Mouse (Mus musculus) CD8-positive naive resting alpha-beta T cell, adult 2 months (primary cell): ENCODE measurements around the gene Avl9.

Experiments
- DNase-seq, 2 experiments: peaks; one replicate each; pipeline ENCODE4 v3.0.0; 2022; ENCODE audit warnings: low read depth in 2 of 2, low spot score in 2 of 2

Gene Avl9

DNA sequence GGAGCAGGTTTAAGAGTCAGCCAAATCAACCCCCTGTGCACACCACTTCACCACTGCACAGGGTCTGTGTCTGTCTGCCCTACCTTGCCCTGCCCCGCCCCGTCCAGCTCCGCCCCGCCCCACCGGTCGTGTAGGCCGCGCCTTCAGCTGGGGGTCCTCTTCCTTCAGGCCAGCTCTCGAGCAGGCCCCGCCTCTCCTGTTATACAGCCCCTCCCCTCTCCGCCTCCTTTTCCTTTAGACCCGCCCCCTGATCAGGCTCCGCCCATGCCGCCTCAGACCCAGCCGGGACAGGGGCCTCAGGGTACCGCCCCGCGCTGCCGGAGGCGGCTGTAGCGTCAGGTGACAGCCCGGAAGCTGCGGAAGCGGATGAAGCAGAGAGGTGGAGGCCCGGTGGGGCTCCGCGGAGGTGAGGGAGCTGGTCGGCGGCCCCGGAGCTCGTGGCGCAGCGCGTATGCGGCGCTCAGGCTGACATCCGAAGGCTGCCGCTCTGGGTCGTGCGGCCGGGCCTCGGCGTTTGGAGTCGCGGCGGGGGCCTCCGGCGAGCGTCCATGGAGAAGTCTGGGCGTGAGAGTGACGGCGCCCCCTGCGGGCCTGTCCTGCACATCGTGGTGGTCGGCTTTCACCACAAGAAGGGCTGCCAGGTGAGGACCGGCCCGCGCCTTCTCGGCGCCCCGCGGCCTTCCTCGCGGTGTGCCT lies at the start of gene Avl9:
Gene Avl9 (plus strand): TSS at position 326 of the 696 bp plus-strand sequence.
- DNase-seq: peak; percentile 99 to 100

DNA sequence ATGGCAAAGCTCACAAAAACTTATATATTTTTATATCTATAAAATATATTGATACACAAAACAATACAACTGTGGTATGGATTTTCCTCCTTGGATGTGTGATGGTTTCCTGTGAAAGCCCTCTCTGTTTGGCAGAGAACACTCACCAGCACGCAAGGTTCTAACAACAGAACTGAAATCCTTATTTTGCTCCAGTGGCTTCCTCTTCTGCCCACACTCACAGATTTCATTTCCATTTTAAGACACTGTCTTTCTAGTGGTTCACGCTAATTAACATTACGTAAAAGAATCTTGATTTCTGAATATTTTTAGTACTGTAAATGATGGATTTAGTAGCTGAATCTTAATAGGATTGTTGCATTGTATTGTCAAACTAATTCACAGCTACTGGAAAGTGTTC lies 26.5 kb upstream of the Avl9 start:
- DNase-seq: no peak

DNA sequence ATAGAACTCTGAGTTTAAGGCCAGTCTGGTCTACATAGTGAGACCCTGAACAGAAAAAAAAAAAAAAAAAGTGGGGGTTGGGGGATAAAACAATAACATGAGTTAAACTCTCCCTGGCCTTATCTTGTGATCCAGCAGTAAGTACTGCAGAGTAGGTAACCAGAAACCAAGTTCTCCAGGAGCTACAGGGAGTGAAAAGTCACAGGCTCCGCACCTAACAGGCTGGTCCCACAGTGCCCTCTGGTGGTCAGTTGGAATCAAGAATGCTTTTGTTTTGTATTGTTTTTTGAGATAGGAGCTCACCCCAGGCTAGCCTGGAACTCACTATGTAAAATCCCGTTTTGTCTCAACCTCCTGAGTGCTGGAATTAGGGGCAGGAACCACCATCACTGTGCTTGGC lies 23.5 kb upstream of the Avl9 start:
- peak; percentile 47 to 65 for DNase-seq

DNA sequence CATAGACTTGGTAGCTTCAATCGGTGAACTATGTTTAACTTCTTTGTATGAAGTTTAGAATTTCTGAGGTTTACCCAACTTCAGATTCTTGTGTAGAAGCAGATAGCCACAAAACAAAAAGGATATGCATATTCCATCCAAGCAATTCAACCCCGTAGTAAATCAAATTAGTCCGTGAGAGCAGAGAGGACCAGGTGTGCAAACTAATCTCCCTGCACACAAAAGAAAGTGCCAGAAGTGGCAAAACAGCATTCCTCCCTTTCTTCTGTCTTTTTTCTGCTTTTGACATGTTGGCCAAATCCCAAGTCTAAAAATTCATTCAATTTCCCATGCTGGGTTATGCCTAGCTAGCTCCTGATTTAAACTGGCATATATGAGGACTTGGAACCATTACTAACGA lies 22.3 kb upstream of the Avl9 start:
- no peak for DNase-seq

DNA sequence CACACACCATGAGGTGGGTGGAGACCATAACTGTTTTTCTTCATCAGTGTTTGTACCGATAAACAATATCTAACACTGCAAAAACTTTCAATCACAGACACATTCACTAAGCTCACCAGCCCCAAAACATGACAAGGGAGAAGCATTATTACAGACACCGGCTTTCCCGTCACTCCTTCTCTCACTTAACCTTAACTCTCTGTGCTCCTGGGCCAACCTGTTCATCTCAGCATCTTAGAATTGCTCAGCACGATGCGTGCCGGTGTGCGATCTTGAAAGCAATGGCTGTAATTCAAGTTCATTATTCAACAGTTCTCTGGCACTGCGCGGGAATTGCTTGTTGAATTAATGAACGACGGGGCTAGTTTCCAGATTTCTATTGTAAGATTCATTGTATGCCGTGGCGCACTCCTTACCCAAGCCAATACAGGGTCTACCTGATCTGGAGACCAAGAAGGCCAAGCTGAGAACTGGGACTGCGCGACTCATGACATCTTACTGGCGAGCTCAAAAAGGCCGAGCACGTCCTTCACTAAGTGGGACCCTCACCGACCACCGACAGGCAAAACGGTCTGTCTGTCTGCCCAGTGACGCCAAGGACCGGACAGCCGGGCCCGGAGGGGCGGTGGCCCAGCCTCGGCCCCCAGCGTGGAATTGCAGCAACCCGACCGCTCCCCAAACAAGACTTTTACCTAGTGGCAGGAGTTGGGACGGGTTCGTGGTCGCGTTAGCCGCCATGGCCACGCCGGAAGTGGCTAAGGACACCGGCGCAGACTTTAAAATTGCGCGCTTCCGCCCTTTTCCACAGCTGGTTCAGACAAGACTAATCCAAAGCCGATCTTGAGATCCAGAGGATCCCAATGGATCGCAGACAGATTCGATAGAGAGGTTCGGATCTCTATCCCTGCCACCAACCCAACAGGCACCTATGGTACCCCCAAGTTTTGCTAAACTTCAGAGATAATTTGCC lies 10.5 kb upstream of the Avl9 start, which contains the start of gene Lsm5:
Gene Lsm5 (minus strand): TSS at position 780 of the 970 bp plus-strand sequence.
- DNase-seq: peak; percentile 79 to 89

DNA sequence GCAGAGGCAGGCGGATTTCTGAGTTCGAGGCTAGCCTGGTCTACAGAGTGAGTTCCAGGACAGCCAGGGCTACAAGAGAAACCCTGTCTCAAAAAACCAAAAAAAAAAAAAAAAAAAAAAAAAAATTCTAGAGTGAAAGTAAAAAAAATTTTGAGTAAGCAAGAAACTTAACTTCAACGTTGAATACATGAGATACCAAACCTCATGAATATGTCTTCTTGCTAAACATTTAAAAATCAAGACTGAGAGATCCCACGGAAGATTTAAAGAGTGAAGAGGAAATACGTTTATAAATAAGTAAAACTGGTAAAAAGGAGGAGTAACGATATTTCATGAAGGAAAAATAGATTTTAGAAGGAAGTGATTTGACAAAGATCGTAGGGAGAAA lies 519 bp upstream of the Avl9 start:
- no peak for DNase-seq

DNA sequence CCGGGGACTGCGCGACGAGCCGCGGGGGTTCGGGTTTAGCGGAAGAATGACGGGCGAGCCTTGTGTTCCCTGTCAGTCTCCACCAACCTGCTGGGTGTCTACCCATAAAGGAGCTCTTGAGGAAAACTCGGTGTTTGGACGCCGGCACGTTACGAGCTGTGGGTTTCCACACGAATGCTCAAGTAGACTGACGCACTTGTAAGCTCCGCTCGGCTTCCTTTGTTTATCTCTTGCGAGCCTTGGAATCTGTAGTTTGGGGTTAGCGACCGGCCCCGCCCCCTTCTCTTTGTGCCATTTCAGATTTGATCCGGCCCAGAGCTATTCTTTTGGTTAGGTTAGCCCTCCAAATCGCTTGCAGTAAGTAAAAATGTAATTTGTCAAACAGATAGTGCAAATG lies 569 bp downstream of the Avl9 start:
- no peak for DNase-seq

DNA sequence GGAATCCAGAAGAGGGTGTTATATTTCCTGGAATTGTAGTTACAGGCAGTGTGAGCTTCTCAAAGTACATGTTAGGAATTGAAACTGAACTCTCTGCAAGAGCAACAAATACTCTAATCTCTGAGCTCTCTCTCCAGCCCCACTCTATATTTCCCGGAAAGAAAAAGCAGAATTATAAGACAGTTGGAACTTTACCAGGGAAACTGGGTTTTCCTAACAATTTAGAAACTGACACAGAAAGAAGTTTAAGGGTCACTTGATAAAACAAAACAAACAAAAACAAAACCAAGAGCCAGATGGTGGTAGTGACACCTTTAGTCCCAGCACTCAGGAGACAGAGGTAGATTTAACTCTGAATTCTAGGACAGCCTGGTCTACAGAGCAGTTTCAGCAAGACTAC lies 4.4 kb downstream of the Avl9 start:
- no peak for DNase-seq

DNA sequence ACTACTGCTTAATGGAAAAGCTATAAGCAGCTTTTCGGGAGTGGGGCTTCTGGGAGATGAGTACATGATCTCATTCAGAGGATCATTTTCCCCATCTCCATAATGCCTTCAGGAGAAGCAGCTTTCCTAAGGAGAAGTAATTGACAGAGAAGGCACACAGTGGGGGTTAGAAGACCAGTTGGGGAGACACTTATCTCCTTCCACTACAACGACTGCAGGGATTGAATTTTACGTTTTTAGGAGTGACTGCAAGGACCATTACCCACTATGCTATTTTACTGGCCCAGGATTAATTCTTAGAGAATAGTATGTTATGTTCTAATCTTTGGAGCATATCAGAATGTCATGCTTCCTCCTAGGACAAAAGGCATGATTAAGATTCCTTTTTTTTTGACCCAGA lies 6.2 kb downstream of the Avl9 start:
- no peak for DNase-seq

DNA sequence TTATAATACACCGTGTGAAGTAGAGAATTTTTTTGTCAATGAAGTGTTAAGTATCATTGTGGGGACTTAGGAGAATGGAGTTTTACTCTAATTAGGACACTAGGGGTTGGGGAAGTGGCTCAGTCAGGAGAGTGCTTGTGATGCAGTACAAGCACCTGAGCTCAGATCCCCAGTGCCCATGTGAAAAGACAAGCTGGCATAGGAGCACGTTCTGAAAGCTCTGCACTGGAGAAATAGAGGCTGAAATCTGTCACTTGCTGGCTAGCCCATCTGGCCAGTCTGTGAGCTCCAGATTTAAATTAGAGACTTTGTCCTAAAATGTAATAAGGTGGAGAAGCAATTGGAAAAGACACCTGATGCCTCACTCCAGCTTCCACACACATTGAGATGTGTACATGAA lies 17.8 kb downstream of the Avl9 start:
- no peak for DNase-seq

DNA sequence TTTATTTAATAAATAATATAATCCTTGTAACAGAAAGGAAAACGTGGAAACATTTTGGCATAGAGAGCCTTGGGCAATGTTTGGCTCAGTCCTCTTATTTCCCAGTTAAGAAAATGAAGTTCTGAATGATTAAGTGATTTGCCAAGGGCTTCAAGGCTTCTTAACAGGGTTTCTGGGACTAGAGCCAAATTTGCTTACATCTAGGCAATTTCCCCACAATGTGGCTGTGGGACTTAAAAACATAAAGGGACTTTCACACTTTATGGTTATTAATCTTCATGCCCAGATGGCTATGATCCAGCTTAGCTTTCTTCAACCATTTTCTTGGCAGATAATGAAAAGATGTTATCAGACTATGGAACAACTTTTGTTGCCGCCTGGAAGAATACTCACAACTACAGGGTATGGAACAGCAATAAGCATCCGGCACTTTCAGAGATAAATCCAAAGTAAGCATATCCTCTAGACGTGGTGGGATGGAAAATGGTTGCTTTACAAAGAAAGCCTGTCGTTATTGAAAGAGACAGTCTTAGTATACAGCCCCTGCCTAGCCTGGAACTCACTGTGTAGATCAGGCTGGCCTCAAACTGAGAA lies 31.3 kb downstream of the Avl9 start:
- no peak for DNase-seq

DNA sequence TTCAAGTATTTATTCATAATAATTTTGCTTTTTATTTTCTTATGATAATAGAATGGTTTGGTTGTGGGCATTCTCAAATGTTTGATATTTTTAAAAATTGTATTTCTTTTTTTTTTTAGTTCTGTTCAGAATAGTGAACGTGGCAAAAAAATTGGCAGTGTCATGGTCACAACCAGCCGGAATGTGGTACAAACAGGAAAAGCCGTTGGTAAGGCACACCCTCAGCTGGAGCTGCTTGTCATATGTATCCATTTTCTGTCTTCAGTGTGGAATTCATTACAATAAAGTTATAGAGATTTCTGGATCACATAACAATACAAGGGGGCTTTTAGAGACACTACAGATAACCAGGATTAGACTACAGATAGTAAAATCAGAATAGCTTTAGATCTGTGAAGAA lies 39.0 kb downstream of the Avl9 start:
- no peak for DNase-seq

DNA sequence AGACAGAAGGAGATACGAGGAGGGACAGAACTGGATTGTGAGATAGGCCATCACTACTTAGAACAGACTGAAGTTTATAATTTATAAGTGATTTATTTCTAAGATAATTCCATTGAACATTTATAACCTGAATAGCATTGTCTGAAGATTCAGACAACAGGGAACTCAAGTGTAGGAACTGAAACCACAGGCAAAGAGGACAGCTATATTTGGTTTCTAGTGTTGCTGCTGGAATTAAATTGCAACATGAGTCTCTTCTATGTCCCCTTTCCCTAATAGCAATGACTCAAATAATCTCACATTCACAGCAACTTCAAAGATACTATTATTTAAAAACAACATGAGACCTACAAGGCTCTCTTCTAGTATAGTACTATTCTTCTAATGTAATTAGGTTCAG lies 41.4 kb downstream of the Avl9 start:
- no peak for DNase-seq

DNA sequence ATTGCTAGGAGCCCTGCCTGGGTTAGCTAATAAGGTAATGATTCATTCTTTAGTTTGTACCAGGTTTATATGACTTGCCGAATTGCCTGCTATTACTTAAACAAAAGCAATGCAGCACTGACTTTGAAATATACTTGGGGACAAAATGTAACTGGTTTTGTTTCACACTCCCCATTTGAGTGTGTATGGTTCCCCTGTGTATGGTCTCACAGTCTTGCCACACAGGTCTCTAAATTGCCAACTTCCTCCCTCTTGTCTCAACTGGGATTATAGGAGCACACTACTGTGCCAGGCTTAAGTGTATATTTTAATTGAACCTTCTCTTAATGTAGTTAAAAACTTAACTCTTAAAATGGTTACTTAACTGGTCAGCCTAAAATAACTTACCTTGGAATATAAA lies 44.6 kb downstream of the Avl9 start:
- no peak for DNase-seq

DNA sequence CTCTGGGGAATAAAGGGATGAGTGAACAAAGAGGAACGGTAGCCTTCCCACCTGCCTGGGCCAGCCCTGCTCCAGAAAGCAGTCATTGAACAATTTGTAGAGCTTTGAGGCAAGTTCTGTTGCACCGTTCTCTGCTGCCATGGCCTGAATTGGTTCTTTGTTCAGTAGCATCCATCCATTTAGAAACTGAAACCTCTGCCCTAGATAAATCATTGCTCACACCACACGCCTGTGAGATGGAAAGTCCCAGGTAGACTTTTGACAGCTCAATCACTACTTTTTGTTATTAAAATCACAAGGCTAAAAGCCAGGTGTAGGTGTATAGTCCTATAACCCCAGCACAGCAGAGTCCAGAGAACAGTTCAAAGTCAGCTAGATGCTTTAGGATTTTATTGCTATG lies 50.6 kb downstream of the Avl9 start:
- no peak for DNase-seq

DNA sequence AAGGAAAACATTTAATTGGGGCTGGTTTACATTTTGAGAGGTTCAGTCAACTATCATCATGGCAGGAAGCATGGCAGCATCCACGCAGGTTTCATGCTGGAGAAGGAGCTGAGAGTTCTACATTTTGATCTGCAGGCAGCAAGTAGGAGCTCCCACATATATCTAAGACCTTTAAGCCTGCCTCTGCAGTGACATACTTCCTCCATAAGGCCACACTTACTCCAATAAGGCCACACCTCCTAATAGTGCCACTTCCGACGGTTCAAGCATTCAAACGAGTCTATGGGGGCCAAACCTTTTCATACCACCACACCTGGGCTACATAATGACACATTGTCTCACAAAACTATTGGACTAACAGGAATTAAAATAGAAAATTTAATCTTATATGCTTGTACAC lies 51.0 kb downstream of the Avl9 start:
- no peak for DNase-seq

DNA sequence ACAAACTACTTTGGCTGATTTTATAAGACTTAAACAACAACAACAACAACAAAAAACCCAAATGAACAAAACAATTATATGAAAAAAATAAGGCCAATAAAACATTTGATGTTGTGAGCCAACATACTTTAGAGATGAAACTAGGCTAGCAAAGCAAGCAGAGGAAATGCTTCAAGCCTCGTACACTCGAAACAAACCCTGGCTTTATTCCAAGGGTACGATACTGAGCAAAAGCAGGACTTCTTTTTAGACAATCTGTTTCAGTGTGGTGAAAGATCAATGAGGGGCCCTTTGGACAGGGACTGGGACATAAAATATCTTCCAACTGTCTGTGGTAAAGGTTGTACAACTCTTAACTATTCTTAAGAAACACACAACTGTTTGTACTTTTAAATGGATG lies 61.1 kb downstream of the Avl9 start:
- DNase-seq: no peak

DNA sequence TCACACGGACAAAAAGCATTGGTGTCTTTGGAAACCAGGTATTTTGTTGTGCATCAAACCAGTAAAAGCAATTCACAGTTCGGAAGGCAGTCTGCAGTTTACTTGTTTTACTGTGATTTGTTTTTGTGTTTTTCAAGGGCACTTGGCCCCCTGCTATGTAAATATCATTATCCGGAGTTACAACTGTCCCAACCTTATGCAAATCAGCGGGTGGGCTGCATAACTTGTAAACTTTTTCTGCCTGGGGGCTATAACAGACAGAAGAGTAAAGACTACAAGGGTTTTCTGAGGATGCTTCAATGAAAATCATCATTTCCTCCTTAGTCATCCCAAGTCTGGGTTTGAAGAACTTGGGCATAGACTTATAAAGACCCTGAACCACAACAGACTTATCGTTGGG lies 64.9 kb downstream of the Avl9 start:
- no peak for DNase-seq

DNA sequence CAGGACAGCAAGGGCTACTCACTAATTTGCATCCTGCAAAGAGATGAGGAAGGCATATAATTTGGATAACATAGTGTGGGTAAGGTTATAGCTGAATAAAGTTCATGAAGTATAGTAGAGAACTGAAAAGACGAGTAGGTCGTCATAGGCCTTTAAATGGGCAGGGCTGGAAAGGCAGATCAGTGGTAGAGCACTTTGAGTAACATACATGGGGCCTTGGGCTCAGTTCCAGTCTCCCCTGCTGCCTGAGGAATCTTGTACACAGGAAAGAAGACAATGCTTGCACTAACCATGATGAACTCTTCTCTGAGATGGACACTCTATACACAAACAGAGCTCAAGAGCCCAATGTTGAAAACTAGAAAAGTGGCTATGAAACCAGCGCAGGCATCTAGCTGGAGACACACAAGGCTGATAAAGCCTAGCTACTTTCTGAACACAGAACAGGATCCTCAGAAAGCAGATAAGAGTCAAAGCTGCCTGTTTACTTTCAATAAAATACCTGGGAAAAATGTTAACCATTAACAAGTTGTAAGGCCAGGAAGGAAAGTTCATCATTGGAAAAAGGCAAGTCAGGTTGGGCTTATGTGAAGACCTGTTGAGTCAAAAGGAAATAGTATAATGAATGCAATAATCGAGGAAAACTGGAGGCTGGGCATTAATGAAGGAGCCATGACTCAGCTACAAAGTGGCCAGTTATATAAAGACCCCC lies 69.0 kb downstream of the Avl9 start:
- DNase-seq: no peak

DNA sequence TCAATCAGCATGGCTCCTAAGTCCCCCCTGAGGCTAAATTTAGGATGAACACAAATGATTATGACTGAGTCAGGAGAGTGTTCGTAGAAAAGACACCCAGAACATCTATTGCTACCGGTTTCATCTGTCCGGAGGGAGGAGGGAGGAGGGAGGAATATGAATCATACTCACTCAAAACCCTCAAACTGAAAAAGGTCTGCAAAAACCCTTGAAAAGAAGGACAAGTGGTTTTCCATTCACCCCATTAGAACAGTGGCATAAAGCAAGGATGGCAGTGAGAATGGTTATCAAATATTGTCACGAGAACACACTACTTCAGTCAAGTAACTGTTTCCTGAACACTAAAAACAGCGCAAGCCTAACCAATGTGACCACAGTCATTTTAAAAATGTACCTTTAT lies 70.4 kb downstream of the Avl9 start:
- DNase-seq: no peak

DNA sequence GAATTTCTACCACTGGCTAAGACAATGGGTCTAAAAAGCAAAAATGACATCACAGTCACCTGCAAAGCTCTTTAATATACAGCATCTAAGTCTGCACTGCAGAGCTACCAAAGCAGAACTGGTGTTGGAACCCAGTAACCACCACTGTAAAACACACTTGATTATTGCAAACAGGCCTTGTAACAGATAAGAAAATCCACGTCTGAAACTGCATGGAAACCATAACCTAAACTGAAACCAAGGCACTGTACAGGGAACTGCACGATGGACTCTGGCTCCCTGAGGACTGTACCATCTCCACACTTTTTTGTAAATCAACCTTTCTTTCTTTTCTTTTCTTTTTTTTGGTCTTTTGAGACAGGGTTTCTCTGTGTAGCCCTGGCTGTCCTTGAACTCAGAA lies 73.0 kb downstream of the Avl9 start:
- DNase-seq: no peak
